Mouse (Mus musculus): Measurements from ENCODE around the gene Lrp1. TPM values are rescaled to one million over a fixed set of nuclear protein-coding genes. Genes with fewer than 3 reads are reported as not detected.

The Lrp1 gene
- polyA plus RNA-seq, 1 experiment from 2014 or later: 67.1 TPM

DNA sequence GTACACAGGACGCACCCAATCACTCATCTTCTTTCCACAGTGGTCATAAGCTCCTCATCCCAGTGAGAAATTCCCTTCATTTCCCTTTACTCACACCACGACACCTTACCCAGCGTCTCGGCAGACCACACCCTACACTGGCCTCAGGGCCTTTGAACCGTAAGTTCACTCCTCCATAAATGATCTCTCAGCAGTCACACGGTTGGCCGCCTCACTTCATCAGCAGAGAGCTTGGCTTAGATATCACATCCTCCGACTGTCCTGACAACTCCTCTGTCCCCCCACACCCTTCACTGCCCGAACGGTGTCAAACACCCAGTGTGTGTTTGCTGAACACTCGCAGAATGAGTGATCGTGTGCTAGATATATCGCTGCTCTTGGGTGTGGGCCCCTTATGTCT is 28.1 kb downstream of the Lrp1 start:
- no peak overlapping the region for H3K27ac ChIP-seq (ENCODE audit: low read depth, low read length)
- H3K4me1 ChIP-seq (replicated peaks; ENCODE audit: control insufficient read depth, insufficient read depth, low read length): peaks cover 3% of the 10 kb centered on the region; the same call in 1 of the 2 replicates
- H3K36me3 ChIP-seq (ENCODE audit: control insufficient read depth, insufficient read depth, low read length): peaks cover 20% of the 10 kb centered on the region
- H3K9ac ChIP-seq (ENCODE audit: low read depth, low read length): no peak overlapping the region
- H3K4me2 ChIP-seq (replicated peaks; ENCODE audit: low read depth, low read length): no peak overlapping the region
- H3K27me3 ChIP-seq (ENCODE audit: control insufficient read depth, insufficient read depth, low read length): no peaks in the 10 kb centered on the region
- DNase-seq (ENCODE audit: low spot score): no peak
- H3K4me3 ChIP-seq (ENCODE audit: low read depth, low read length): no peak overlapping the region
- no peak for ATAC-seq (ENCODE audit: low FRiP score)
- WGBS: 83% methylated on average over 13 of the region's 13 CpGs
- no peaks in the 10 kb centered on the region for H3K9me3 ChIP-seq (ENCODE audit: control insufficient read depth, low read length)

GRCm38 (mm10) chr10:127592423-127592822 is 28.5 kb downstream of the Lrp1 start:
- Histone ChIP-seq H3K4me2 (replicated peaks; ENCODE audit: low read depth, low read length) (no peak overlapping the region), H3K4me3 (ENCODE audit: low read depth, low read length) (no peak overlapping the region), H3K9ac (ENCODE audit: low read depth, low read length) (no peak overlapping the region), H3K4me1 (replicated peaks; ENCODE audit: control insufficient read depth, insufficient read depth, low read length) (peaks cover 3% of the 10 kb centered on the region; the same call in 1 of the 2 replicates), H3K36me3 (ENCODE audit: control insufficient read depth, insufficient read depth, low read length) (peaks cover 20% of the 10 kb centered on the region), H3K27ac (ENCODE audit: low read depth, low read length) (peak overlapping the region; percentile 4; the same call in 1 of the 2 replicates), H3K27me3 (ENCODE audit: control insufficient read depth, insufficient read depth, low read length) (no peaks in the 10 kb centered on the region), H3K9me3 (ENCODE audit: control insufficient read depth, low read length) (no peaks in the 10 kb centered on the region)
- DNase-seq (ENCODE audit: low spot score): no peak
- 97% methylated on average over 7 of the region's 7 CpGs for WGBS
- no peak for ATAC-seq (ENCODE audit: low FRiP score)

- Histone ChIP-seq H3K27me3 (ENCODE audit: control insufficient read depth, insufficient read depth, low read length) (no peaks in the 10 kb centered on the region), H3K9ac (ENCODE audit: low read depth, low read length) (no peak overlapping the region), H3K4me3 (ENCODE audit: low read depth, low read length) (no peak overlapping the region), H3K27ac (ENCODE audit: low read depth, low read length) (0 out of 2 replicates have a peak overlapping the region, but pooled peaks have one; percentile 3), H3K9me3 (ENCODE audit: control insufficient read depth, low read length) (no peaks in the 10 kb centered on the region), H3K4me2 (replicated peaks; ENCODE audit: low read depth, low read length) (no peak overlapping the region), H3K4me1 (replicated peaks; ENCODE audit: control insufficient read depth, insufficient read depth, low read length) (peaks cover 2% of the 10 kb centered on the region; the same call in 1 of the 2 replicates), H3K36me3 (ENCODE audit: control insufficient read depth, insufficient read depth, low read length) (peaks cover 20% of the 10 kb centered on the region)
- DNase-seq (ENCODE audit: low spot score) (peak; percentile 52), ATAC-seq (ENCODE audit: low FRiP score) (peak; percentile 87)
- WGBS: 24% methylated on average over 7 of the region's 7 CpGs
Measured at GRCm38 (mm10) chr10:127591514-127591913, 29.4 kb downstream of the Lrp1 start.

DNA sequence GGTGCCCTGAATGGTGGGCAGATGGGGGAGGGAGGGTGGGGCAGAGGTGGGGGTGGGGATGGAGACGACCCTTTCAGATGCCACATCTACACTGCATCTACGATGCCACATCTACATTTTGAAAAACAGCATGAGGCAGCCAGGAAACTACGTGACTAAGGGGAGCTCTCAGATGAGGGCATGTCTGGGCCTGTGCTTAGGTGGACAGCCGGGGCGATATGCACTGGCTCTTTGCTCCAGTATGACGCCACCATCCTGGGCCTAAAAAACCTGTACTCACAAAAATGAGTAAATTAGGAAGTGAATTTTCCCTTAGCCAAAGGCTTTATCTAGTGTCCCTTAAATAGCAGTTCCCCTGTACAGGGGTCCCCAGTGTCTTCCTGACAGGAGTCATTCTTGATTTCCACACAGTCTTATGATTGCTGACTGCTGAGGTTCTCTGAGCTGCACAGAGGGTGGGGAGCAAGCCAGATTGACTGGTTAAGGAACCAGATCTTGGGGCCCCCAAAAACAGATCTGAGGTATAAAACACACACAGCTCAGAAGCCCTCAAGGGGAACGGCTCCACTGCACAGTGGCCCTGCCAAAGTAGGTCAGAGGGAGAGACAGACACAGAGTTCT is 30.0 kb downstream of the Lrp1 start:
- no peaks in the 10 kb centered on the region for H3K9me3 ChIP-seq (ENCODE audit: control insufficient read depth, low read length)
- no peak overlapping the region for H3K27ac ChIP-seq (ENCODE audit: low read depth, low read length)
- H3K27me3 ChIP-seq (ENCODE audit: control insufficient read depth, insufficient read depth, low read length): no peaks in the 10 kb centered on the region
- H3K4me1 ChIP-seq (replicated peaks; ENCODE audit: control insufficient read depth, insufficient read depth, low read length): no peaks in the 10 kb centered on the region
- H3K9ac ChIP-seq (ENCODE audit: low read depth, low read length): no peak overlapping the region
- no peak overlapping the region for H3K4me2 ChIP-seq (replicated peaks; ENCODE audit: low read depth, low read length)
- WGBS: 80% methylated on average over 7 of the region's 7 CpGs
- no peak for DNase-seq (ENCODE audit: low spot score)
- peak; percentile 17; the same call in 1 of the 2 replicates for ATAC-seq (ENCODE audit: low FRiP score)
- no peak overlapping the region for H3K4me3 ChIP-seq (ENCODE audit: low read depth, low read length)
- peaks cover 20% of the 10 kb centered on the region for H3K36me3 ChIP-seq (ENCODE audit: control insufficient read depth, insufficient read depth, low read length)

DNA sequence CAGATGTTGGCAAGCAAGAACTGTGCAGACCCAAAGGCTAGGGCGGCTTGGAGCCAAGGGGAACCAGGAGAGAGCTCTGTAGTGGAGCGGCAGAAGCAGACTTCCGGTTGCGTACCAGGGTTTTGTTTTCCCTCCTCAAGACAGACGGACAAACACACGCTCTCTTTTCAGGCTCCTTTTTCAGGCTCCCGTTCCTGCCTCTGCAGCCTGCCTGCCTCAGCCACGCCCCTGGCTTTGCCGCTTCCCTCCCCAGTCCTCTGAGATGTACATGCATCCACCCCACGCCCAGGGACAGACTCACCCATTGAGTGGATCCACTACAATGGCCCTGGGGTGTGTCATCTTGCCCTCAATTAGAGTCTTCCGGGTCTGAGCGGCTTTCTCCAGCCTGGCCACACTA is 30.7 kb downstream of the Lrp1 start:
- H3K4me1 ChIP-seq (replicated peaks; ENCODE audit: control insufficient read depth, insufficient read depth, low read length): no peaks in the 10 kb centered on the region
- H3K9ac ChIP-seq (ENCODE audit: low read depth, low read length): no peak overlapping the region
- no peak overlapping the region for H3K4me2 ChIP-seq (replicated peaks; ENCODE audit: low read depth, low read length)
- no peaks in the 10 kb centered on the region for H3K9me3 ChIP-seq (ENCODE audit: control insufficient read depth, low read length)
- peaks cover 20% of the 10 kb centered on the region for H3K36me3 ChIP-seq (ENCODE audit: control insufficient read depth, insufficient read depth, low read length)
- 91% methylated on average over 12 of the region's 12 CpGs for WGBS
- DNase-seq (ENCODE audit: low spot score) (no peak), ATAC-seq (ENCODE audit: low FRiP score) (no peak)
- no peaks in the 10 kb centered on the region for H3K27me3 ChIP-seq (ENCODE audit: control insufficient read depth, insufficient read depth, low read length)
- H3K4me3 ChIP-seq (ENCODE audit: low read depth, low read length): no peak overlapping the region
- H3K27ac ChIP-seq (ENCODE audit: low read depth, low read length): no peak overlapping the region

- no peaks in the 10 kb centered on the region for H3K27me3 ChIP-seq (ENCODE audit: control insufficient read depth, insufficient read depth, low read length)
- no peak overlapping the region for H3K9ac ChIP-seq (ENCODE audit: low read depth, low read length)
- peaks cover 9% of the 10 kb centered on the region; the same call in 1 of the 2 replicates for H3K36me3 ChIP-seq (ENCODE audit: control insufficient read depth, insufficient read depth, low read length)
- no peak overlapping the region for H3K4me3 ChIP-seq (ENCODE audit: low read depth, low read length)
- 93% methylated on average over 8 of the region's 8 CpGs for WGBS
- H3K27ac ChIP-seq (ENCODE audit: low read depth, low read length): no peak overlapping the region
- no peaks in the 10 kb centered on the region for H3K9me3 ChIP-seq (ENCODE audit: control insufficient read depth, low read length)
- H3K4me2 ChIP-seq (replicated peaks; ENCODE audit: low read depth, low read length): no peak overlapping the region
- ATAC-seq (ENCODE audit: low FRiP score) (no peak), DNase-seq (ENCODE audit: low spot score) (no peak)
- H3K4me1 ChIP-seq (replicated peaks; ENCODE audit: control insufficient read depth, insufficient read depth, low read length): no peaks in the 10 kb centered on the region
Measured at GRCm38 (mm10) chr10:127587776-127588175, 33.2 kb downstream of the Lrp1 start.

- Histone ChIP-seq H3K27ac (ENCODE audit: low read depth, low read length) (no peak overlapping the region), H3K9ac (ENCODE audit: low read depth, low read length) (no peak overlapping the region), H3K27me3 (ENCODE audit: control insufficient read depth, insufficient read depth, low read length) (no peaks in the 10 kb centered on the region), H3K9me3 (ENCODE audit: control insufficient read depth, low read length) (no peaks in the 10 kb centered on the region), H3K4me2 (replicated peaks; ENCODE audit: low read depth, low read length) (no peak overlapping the region), H3K4me1 (replicated peaks; ENCODE audit: control insufficient read depth, insufficient read depth, low read length) (no peaks in the 10 kb centered on the region), H3K4me3 (ENCODE audit: low read depth, low read length) (no peak overlapping the region), H3K36me3 (ENCODE audit: control insufficient read depth, insufficient read depth, low read length) (peaks cover 12% of the 10 kb centered on the region; the same call in 1 of the 2 replicates)
- no peak for ATAC-seq (ENCODE audit: low FRiP score)
- 91% methylated on average over 4 of the region's 4 CpGs for WGBS
- DNase-seq (ENCODE audit: low spot score): no peak
Measured at GRCm38 (mm10) chr10:127586209-127586608, 34.7 kb downstream of the Lrp1 start.

DNA sequence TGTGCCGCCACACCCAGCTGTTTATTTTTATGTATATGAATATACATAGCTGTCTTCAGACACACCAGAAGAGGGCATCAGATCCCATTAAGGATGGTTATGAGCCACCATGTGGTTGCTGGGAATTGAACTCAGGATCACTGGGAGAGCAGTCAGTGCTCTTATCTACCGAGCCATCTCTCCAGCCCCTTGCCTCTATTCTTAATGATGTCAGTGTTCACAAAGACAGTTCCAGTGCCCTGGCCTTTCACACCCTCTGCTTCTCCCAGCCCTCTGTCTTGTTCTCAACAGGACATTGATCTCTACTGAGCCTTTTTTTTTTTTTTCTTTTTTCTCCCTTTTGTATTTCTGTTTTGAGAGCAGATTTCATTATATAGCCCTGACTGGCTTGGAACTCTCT is 35.4 kb downstream of the Lrp1 start:
- peaks cover 12% of the 10 kb centered on the region; the same call in 1 of the 2 replicates for H3K36me3 ChIP-seq (ENCODE audit: control insufficient read depth, insufficient read depth, low read length)
- no peak overlapping the region for H3K4me2 ChIP-seq (replicated peaks; ENCODE audit: low read depth, low read length)
- ATAC-seq (ENCODE audit: low FRiP score): no peak
- H3K9ac ChIP-seq (ENCODE audit: low read depth, low read length): no peak overlapping the region
- no peak overlapping the region for H3K4me3 ChIP-seq (ENCODE audit: low read depth, low read length)
- H3K27ac ChIP-seq (ENCODE audit: low read depth, low read length): no peak overlapping the region
- H3K27me3 ChIP-seq (ENCODE audit: control insufficient read depth, insufficient read depth, low read length): no peaks in the 10 kb centered on the region
- 74% methylated on average over 2 of the region's 2 CpGs for WGBS
- no peak for DNase-seq (ENCODE audit: low spot score)
- no peaks in the 10 kb centered on the region for H3K4me1 ChIP-seq (replicated peaks; ENCODE audit: control insufficient read depth, insufficient read depth, low read length)
- no peaks in the 10 kb centered on the region for H3K9me3 ChIP-seq (ENCODE audit: control insufficient read depth, low read length)

DNA sequence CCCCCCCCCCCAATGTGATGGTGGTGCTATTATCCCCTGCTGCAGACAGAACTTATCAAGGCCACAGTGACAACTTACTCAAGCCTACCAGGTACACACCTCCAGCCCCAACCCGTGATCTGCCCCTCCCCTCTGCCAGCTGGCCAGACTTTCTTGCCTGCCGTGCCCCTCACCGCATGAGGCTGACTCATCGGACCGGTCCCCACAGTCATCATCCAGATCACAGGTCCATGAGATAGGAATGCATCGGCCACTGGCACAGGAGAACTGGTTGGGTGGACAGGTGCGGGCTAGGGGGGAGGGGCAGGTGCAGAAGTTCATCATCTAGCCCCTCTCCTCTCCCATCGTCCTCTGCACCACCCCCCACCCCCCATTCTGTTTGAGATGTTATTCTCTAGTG is 37.3 kb downstream of the Lrp1 start:
- Histone ChIP-seq H3K9me3 (ENCODE audit: control insufficient read depth, low read length) (no peaks in the 10 kb centered on the region), H3K4me2 (replicated peaks; ENCODE audit: low read depth, low read length) (no peak overlapping the region), H3K36me3 (ENCODE audit: control insufficient read depth, insufficient read depth, low read length) (peaks cover 8% of the 10 kb centered on the region; the same call in 1 of the 2 replicates), H3K27me3 (ENCODE audit: control insufficient read depth, insufficient read depth, low read length) (no peaks in the 10 kb centered on the region), H3K4me1 (replicated peaks; ENCODE audit: control insufficient read depth, insufficient read depth, low read length) (no peaks in the 10 kb centered on the region), H3K4me3 (ENCODE audit: low read depth, low read length) (no peak overlapping the region), H3K27ac (ENCODE audit: low read depth, low read length) (no peak overlapping the region), H3K9ac (ENCODE audit: low read depth, low read length) (no peak overlapping the region)
- DNase-seq (ENCODE audit: low spot score): no peak
- 87% methylated on average over 8 of the region's 8 CpGs for WGBS
- ATAC-seq (ENCODE audit: low FRiP score): no peak
